Mouse (Mus musculus): ENCODE measurements around the gene Plekhg5. TPM values are rescaled to one million over a fixed set of nuclear protein-coding genes. Genes with fewer than 3 reads are reported as not detected.

Gene Plekhg5
- polyA plus RNA-seq, 1 experiment from 2014 or later: 17.4 TPM

DNA sequence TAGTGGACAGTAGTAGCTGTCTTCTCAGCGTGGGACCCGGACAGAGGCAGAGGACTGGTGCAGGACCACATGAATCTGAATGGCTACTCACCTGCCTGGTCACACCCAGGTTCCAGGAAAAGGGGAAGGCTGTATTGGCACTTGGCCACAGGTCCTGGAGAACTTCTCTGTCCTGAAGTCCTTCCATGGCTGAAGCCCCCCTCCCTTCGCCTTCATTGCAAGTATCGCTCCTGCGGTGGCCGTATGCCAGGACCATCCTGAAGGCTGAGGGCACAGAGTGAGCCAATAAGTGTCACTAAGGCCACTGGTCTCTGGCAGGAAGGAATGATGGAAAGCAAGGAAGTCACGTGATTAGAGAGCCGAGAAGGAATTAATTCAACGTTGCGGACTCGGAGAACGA lies 21.9 kb downstream of the Plekhg5 start:
- H3K4me3 ChIP-seq (ENCODE audit: low read depth, low read length): no peak overlapping the region
- no peak overlapping the region for H3K27ac ChIP-seq (ENCODE audit: low read length)

DNA sequence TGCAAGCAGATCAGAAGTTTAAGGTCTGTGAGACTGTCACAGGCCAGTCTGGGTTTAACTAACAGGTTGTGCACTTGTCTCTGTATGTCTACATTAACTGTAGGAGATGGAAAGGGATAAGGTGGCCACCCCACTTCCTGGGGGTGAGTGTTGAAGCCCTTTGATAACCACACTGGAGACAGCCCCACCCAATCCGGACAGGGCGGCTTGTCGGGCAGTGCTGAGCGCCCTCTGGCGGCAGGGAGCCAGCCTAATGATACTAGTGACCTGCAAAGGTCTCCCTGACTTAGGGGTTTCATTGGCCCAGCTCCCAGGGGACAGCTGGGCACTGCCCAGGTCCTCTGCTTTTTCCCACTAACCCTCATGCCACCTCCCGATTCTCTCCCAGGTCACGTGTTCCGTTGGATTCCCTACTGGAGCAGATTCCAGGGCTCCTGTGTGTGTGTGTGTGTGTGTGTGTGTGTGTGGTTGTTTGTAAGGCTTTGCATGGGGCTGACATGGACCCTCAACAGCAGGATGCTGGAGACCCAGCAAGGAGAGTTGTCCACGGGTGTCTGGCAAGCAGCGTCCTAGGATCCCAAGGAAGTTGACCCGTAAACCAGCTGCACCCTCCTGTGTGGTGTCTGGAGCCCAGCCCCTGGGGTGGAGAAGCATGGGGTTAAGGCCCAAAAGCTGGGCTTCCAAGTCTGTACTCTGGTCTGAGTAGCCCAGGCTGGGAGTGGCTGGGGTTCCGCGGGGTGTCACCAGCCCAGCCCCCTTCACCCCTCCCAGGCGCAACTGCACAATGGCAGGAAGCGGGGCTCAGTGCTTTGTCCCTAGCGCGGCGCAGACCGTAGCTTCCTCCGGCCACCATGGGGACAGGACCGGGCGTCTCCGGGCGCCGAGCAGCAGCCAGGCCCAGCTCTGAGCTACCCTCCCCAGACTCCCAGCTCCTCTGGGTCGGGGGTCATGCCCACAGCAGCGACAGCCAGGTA lies 23.9 kb downstream of the Plekhg5 start:
- peak overlapping the region; percentile 52 for H3K4me2 ChIP-seq (replicated peaks; ENCODE audit: low read depth, low read length)
- no peaks in the 10 kb centered on the region for H3K27me3 ChIP-seq (replicated peaks; ENCODE audit: insufficient read depth, low read length)
- peak overlapping the region; percentile 31 for H3K4me3 ChIP-seq (ENCODE audit: low read depth, low read length)
- peak overlapping the region; percentile 78 for H3K27ac ChIP-seq (ENCODE audit: low read length)
- TF ChIP-seq EP300 (IDR thresholded peaks at IDR 0.05): no peak
- TF ChIP-seq CTCF (IDR thresholded peaks at IDR 0.05): peak; percentile 86
- no peaks in the 10 kb centered on the region for H3K9me3 ChIP-seq (ENCODE audit: low read length)
- ATAC-seq (peak; percentile 80), DNase-seq (ENCODE audit: low spot score) (peak; percentile 87)
- peaks cover 3% of the 10 kb centered on the region for H3K4me1 ChIP-seq (ENCODE audit: insufficient read depth, low read depth, low read length)
- H3K36me3 ChIP-seq (ENCODE audit: insufficient read depth, low read length): no peaks in the 10 kb centered on the region
- 26% methylated on average over 27 of the region's 27 CpGs for WGBS
- peak overlapping the region; percentile 43 for H3K9ac ChIP-seq (replicated peaks; ENCODE audit: low read depth)

More for the DNA sequence above, 21.9 kb downstream of the Plekhg5 start:
- no peaks in the 10 kb centered on the region for H3K9me3 ChIP-seq (ENCODE audit: low read length)
- TF ChIP-seq EP300 (IDR thresholded peaks at IDR 0.05) (no peak), CTCF (IDR thresholded peaks at IDR 0.05) (no peak)
- no peaks in the 10 kb centered on the region for H3K27me3 ChIP-seq (replicated peaks; ENCODE audit: insufficient read depth, low read length)
- no peak for DNase-seq (ENCODE audit: low spot score)
- no peaks in the 10 kb centered on the region for H3K36me3 ChIP-seq (ENCODE audit: insufficient read depth, low read length)
- WGBS: 73% methylated on average over 12 of the region's 12 CpGs
- H3K4me1 ChIP-seq (ENCODE audit: insufficient read depth, low read depth, low read length): peaks cover 3% of the 10 kb centered on the region
- H3K9ac ChIP-seq (replicated peaks; ENCODE audit: low read depth): no peak overlapping the region
- H3K4me2 ChIP-seq (replicated peaks; ENCODE audit: low read depth, low read length): no peak overlapping the region
- ATAC-seq: no peak

DNA sequence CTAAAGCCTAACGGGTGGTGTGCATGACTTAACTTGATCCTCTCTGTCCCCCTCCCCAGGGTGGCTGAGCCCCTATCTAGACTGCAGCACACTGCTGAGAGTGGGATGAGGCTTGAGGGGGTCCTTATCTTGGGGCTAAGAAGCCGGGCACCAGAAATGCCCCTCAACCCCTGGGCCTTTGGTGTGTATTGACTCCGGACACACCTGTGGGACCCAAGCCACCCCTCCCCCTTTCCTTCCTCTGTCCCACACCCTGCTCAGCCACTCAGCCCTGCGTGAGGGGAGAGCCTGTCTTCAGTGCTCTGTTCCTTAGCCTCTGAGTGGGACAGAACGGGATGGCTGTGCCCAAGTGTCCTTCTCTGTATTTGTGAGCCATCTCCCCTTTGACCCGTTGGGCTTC lies 24.6 kb downstream of the Plekhg5 start:
- WGBS: 42% methylated on average over 5 of the region's 6 CpGs
- H3K9me3 ChIP-seq (ENCODE audit: low read length): no peaks in the 10 kb centered on the region
- peak overlapping the region; percentile 31 for H3K4me3 ChIP-seq (ENCODE audit: low read depth, low read length)
- no peaks in the 10 kb centered on the region for H3K27me3 ChIP-seq (replicated peaks; ENCODE audit: insufficient read depth, low read length)
- peak overlapping the region; percentile 43 for H3K9ac ChIP-seq (replicated peaks; ENCODE audit: low read depth)
- no peak for DNase-seq (ENCODE audit: low spot score)
- H3K36me3 ChIP-seq (ENCODE audit: insufficient read depth, low read length): no peaks in the 10 kb centered on the region
- H3K4me1 ChIP-seq (ENCODE audit: insufficient read depth, low read depth, low read length): peaks cover 8% of the 10 kb centered on the region
- peak overlapping the region; percentile 78 for H3K27ac ChIP-seq (ENCODE audit: low read length)
- H3K4me2 ChIP-seq (replicated peaks; ENCODE audit: low read depth, low read length): peak overlapping the region; percentile 52
- peak; percentile 22; the same call in 1 of the 2 replicates for ATAC-seq
- TF ChIP-seq CTCF (IDR thresholded peaks at IDR 0.05) (no peak), EP300 (IDR thresholded peaks at IDR 0.05) (no peak)

DNA sequence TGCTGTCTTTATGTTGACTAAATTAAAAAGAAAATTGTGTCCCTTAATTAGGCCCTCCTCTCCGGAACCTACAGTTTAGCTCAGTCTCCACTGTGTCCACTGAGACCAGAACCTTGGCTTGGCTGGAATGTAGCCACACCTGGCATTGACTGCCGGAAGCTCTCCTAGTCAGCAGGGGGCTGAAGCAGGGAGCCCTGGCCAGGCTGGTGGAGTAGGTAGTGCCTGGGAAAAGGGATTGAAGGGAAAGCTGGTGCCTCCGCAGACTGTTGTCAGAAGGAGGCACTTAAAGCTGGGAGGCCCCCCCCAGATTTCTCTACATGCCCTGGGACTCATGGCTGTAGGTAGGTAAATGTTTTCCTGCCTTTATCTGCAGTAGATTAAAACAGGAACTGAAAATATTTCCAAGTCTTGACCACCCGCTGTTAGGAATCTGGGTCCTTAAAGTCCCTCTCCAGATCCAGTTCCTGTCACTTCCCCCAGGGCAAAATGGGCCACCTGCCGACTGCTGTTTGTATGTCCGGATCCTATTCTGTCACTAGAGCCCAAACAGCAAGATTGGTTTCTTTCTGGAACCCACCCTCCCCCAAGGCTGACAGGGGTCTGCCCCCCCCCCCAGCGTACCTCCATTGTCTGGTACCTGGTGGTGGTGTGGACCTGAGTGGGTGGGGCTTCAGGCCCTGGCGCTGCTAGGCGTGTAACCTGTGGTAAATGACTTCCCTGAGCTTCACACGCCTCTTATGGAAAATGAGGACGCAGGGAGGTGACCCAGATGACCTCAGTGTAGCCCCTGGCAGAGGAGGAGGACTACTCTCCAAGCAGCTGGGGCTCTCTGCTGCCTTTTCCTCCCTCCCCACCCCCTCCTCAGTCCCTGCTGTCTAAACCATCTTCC lies 25.9 kb downstream of the Plekhg5 start:
- Histone ChIP-seq H3K4me1 (ENCODE audit: insufficient read depth, low read depth, low read length) (peaks cover 9% of the 10 kb centered on the region), H3K27me3 (replicated peaks; ENCODE audit: insufficient read depth, low read length) (no peaks in the 10 kb centered on the region), H3K9ac (replicated peaks; ENCODE audit: low read depth) (no peak overlapping the region), H3K4me2 (replicated peaks; ENCODE audit: low read depth, low read length) (peak overlapping the region; percentile 52), H3K36me3 (ENCODE audit: insufficient read depth, low read length) (0 out of 2 replicates have a peak, but pooled peaks cover under 1% of the 10 kb centered on the region), H3K4me3 (ENCODE audit: low read depth, low read length) (peak overlapping the region; percentile 31), H3K9me3 (ENCODE audit: low read length) (no peaks in the 10 kb centered on the region), H3K27ac (ENCODE audit: low read length) (peak overlapping the region; percentile 78)
- DNase-seq (ENCODE audit: low spot score): peak; percentile 67
- TF ChIP-seq CTCF (IDR thresholded peaks at IDR 0.05): 0 out of 2 replicates have a peak, but pooled peaks have one; percentile 14
- TF ChIP-seq EP300 (IDR thresholded peaks at IDR 0.05): no peak
- WGBS: 27% methylated on average over 11 of the region's 11 CpGs
- peak; percentile 47 for ATAC-seq

DNA sequence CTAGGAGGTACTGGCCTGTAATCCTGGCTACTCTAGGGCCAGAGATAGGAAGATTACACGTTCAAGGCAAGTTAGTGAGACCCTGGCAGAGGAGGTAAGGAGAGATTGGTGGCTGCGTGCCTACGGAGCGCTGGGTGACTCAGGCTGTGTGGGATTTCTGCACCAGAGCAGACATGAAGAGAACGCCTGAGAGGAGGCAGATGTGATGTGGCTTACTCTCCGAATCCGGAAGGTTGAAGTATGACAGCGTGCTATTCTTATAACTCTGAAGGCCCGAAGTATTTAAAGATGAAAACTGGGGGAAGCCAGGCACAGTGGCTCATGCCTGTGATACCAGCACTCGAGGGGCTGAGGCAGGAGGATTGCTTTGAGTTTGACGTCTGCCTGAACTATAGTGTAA lies 28.2 kb downstream of the Plekhg5 start:
- Histone ChIP-seq H3K9me3 (ENCODE audit: low read length) (no peaks in the 10 kb centered on the region), H3K27me3 (replicated peaks; ENCODE audit: insufficient read depth, low read length) (no peaks in the 10 kb centered on the region), H3K36me3 (ENCODE audit: insufficient read depth, low read length) (peaks cover 11% of the 10 kb centered on the region), H3K4me1 (ENCODE audit: insufficient read depth, low read depth, low read length) (peaks cover 9% of the 10 kb centered on the region), H3K9ac (replicated peaks; ENCODE audit: low read depth) (no peak overlapping the region), H3K4me3 (ENCODE audit: low read depth, low read length) (no peak overlapping the region), H3K4me2 (replicated peaks; ENCODE audit: low read depth, low read length) (no peak overlapping the region), H3K27ac (ENCODE audit: low read length) (peak overlapping the region; percentile 32; the same call in 1 of the 2 replicates)
- DNase-seq (ENCODE audit: low spot score) (no peak), ATAC-seq (no peak)
- WGBS: 68% methylated on average over 11 of the region's 11 CpGs
- TF ChIP-seq CTCF (IDR thresholded peaks at IDR 0.05): no peak
- TF ChIP-seq EP300 (IDR thresholded peaks at IDR 0.05): no peak
